Mouse (Mus musculus): ENCODE measurements around the gene Lrcol1. TPM values are rescaled to one million over a fixed set of nuclear protein-coding genes. Genes with fewer than 3 reads are reported as not detected.

Gene Lrcol1
- polyA plus RNA-seq, 2 experiments = not detected

GRCm38 (mm10) chr5:110376802-110377433 lies 32.4 kb downstream of the Lrcol1 start:
- Histone ChIP-seq H3K4me1 (ENCODE audit: control insufficient read depth, insufficient read depth, low read length) (no peaks in the 10 kb centered on the region), H3K4me2 (replicated peaks; ENCODE audit: low read depth, low read length, severe bottlenecking) (no peak overlapping the region), H3K4me3 (replicated peaks; ENCODE audit: low read length) (no peak overlapping the region), H3K9me3 (ENCODE audit: control insufficient read depth, low read length) (no peaks in the 10 kb centered on the region), H3K27ac (replicated peaks; ENCODE audit: low read depth, low read length) (no peak overlapping the region), H3K9ac (ENCODE audit: low read depth, low read length, severe bottlenecking) (no peak overlapping the region), H3K27me3 (ENCODE audit: control insufficient read depth, insufficient read depth, low read length) (no peaks in the 10 kb centered on the region), H3K36me3 (ENCODE audit: control insufficient read depth, insufficient read depth, low read length) (peaks cover 60% of the 10 kb centered on the region)
- DNase-seq (ENCODE audit: low spot score) = peak; percentile 46
- TF ChIP-seq POLR2A (IDR thresholded peaks at IDR 0.05; ENCODE audit: borderline replicate concordance, extremely low read depth, insufficient read depth, insufficient read length) = no peak
- ATAC-seq (ENCODE audit: low FRiP score, low read depth) = no peak
- WGBS = 58% methylated on average over 8 of the region's 8 CpGs

GRCm38 (mm10) chr5:110378181-110378583 lies 33.7 kb downstream of the Lrcol1 start:
- Histone ChIP-seq H3K4me2 (replicated peaks; ENCODE audit: low read depth, low read length, severe bottlenecking) (no peak overlapping the region), H3K27ac (replicated peaks; ENCODE audit: low read depth, low read length) (no peak overlapping the region), H3K9ac (ENCODE audit: low read depth, low read length, severe bottlenecking) (no peak overlapping the region), H3K36me3 (ENCODE audit: control insufficient read depth, insufficient read depth, low read length) (peaks cover 59% of the 10 kb centered on the region), H3K4me1 (ENCODE audit: control insufficient read depth, insufficient read depth, low read length) (no peaks in the 10 kb centered on the region), H3K9me3 (ENCODE audit: control insufficient read depth, low read length) (no peaks in the 10 kb centered on the region), H3K27me3 (ENCODE audit: control insufficient read depth, insufficient read depth, low read length) (no peaks in the 10 kb centered on the region), H3K4me3 (replicated peaks; ENCODE audit: low read length) (no peak overlapping the region)
- peak; percentile 56; the same call in 1 of the 2 replicates for ATAC-seq (ENCODE audit: low FRiP score, low read depth)
- WGBS = 37% methylated on average over 20 of the region's 20 CpGs
- no peak for TF ChIP-seq POLR2A (IDR thresholded peaks at IDR 0.05; ENCODE audit: borderline replicate concordance, extremely low read depth, insufficient read depth, insufficient read length)
- no peak for DNase-seq (ENCODE audit: low spot score)

GRCm38 (mm10) chr5:110379086-110379485 lies 34.6 kb downstream of the Lrcol1 start:
- Histone ChIP-seq H3K4me1 (ENCODE audit: control insufficient read depth, insufficient read depth, low read length) (no peaks in the 10 kb centered on the region), H3K4me2 (replicated peaks; ENCODE audit: low read depth, low read length, severe bottlenecking) (no peak overlapping the region), H3K36me3 (ENCODE audit: control insufficient read depth, insufficient read depth, low read length) (peaks cover 52% of the 10 kb centered on the region), H3K4me3 (replicated peaks; ENCODE audit: low read length) (no peak overlapping the region), H3K27ac (replicated peaks; ENCODE audit: low read depth, low read length) (no peak overlapping the region), H3K27me3 (ENCODE audit: control insufficient read depth, insufficient read depth, low read length) (no peaks in the 10 kb centered on the region), H3K9ac (ENCODE audit: low read depth, low read length, severe bottlenecking) (0 out of 2 replicates have a peak overlapping the region, but pooled peaks have one; percentile 4), H3K9me3 (ENCODE audit: control insufficient read depth, low read length) (no peaks in the 10 kb centered on the region)
- 87% methylated on average over 15 of the region's 15 CpGs for WGBS
- TF ChIP-seq POLR2A (IDR thresholded peaks at IDR 0.05; ENCODE audit: borderline replicate concordance, extremely low read depth, insufficient read depth, insufficient read length) = no peak
- ATAC-seq (ENCODE audit: low FRiP score, low read depth) (no peak), DNase-seq (ENCODE audit: low spot score) (no peak)

- DNase-seq (ENCODE audit: low spot score) = no peak
- Histone ChIP-seq H3K27ac (replicated peaks; ENCODE audit: low read depth, low read length) (no peak overlapping the region), H3K27me3 (ENCODE audit: control insufficient read depth, insufficient read depth, low read length) (no peaks in the 10 kb centered on the region), H3K4me2 (replicated peaks; ENCODE audit: low read depth, low read length, severe bottlenecking) (no peak overlapping the region), H3K9ac (ENCODE audit: low read depth, low read length, severe bottlenecking) (no peak overlapping the region), H3K36me3 (ENCODE audit: control insufficient read depth, insufficient read depth, low read length) (peaks cover 49% of the 10 kb centered on the region), H3K4me1 (ENCODE audit: control insufficient read depth, insufficient read depth, low read length) (peaks cover 2% of the 10 kb centered on the region; the same call in 1 of the 2 replicates), H3K4me3 (replicated peaks; ENCODE audit: low read length) (no peak overlapping the region), H3K9me3 (ENCODE audit: control insufficient read depth, low read length) (no peaks in the 10 kb centered on the region)
- no peak for TF ChIP-seq POLR2A (IDR thresholded peaks at IDR 0.05; ENCODE audit: borderline replicate concordance, extremely low read depth, insufficient read depth, insufficient read length)
- no peak for ATAC-seq (ENCODE audit: low FRiP score, low read depth)
- WGBS = 77% methylated on average over 4 of the region's 4 CpGs
Observed at GRCm38 (mm10) chr5:110379823-110380222, 35.3 kb downstream of the Lrcol1 start.

- no peak overlapping the region for H3K4me2 ChIP-seq (replicated peaks; ENCODE audit: low read depth, low read length, severe bottlenecking)
Observed at GRCm38 (mm10) chr5:110384491-110384890, 40.0 kb downstream of the Lrcol1 start.

More at GRCm38 (mm10) chr5:110384491-110384890, 40.0 kb downstream of the Lrcol1 start:
- Histone ChIP-seq H3K36me3 (ENCODE audit: control insufficient read depth, insufficient read depth, low read length) (peaks cover 6% of the 10 kb centered on the region), H3K9ac (ENCODE audit: low read depth, low read length, severe bottlenecking) (no peak overlapping the region), H3K4me1 (ENCODE audit: control insufficient read depth, insufficient read depth, low read length) (peaks cover 16% of the 10 kb centered on the region), H3K9me3 (ENCODE audit: control insufficient read depth, low read length) (no peaks in the 10 kb centered on the region), H3K4me3 (replicated peaks; ENCODE audit: low read length) (no peak overlapping the region), H3K27ac (replicated peaks; ENCODE audit: low read depth, low read length) (no peak overlapping the region), H3K27me3 (ENCODE audit: control insufficient read depth, insufficient read depth, low read length) (no peaks in the 10 kb centered on the region)
- DNase-seq (ENCODE audit: low spot score) = no peak
- WGBS = 82% methylated on average over 6 of the region's 6 CpGs
- no peak for ATAC-seq (ENCODE audit: low FRiP score, low read depth)
- TF ChIP-seq POLR2A (IDR thresholded peaks at IDR 0.05; ENCODE audit: borderline replicate concordance, extremely low read depth, insufficient read depth, insufficient read length) = no peak
